ENCODE assay signal across 8 mouse cellular contexts in genomic region chr6:138139930-138140329, GRCm38 (mm10). TPM values are rescaled to one million over a fixed set of nuclear protein-coding genes. Genes with fewer than 3 reads are reported as not detected.
DNase-seq lines count a peak whose midpoint lies in the region; ATAC-seq and TF ChIP-seq lines count a peak whose summit lies in the region.

Gene Mgst1, plus strand, starts transcription at chr6:138140316.

- TF ChIP-seq POLR2A in spleen, adult 2 months (IDR thresholded peaks at IDR 0.05; ENCODE audit: low read depth, low read length): no peak
- TF ChIP-seq POLR2A in embryonic fibroblast, embryonic 13.5 days (IDR thresholded peaks at IDR 0.05; ENCODE audit: low read depth, low read length): no peak

- H3K4me2 ChIP-seq in heart, postnatal 0 days (ENCODE audit: low read depth, low read length): peak within 1 kb of the TSS; percentile 68
- H3K4me2 ChIP-seq in midbrain, postnatal 0 days (ENCODE audit: low read depth, low read length, poor library complexity, severe bottlenecking): peak within 1 kb of the TSS; percentile 79

- no peak for TF ChIP-seq EP300 in heart, postnatal 0 days (IDR thresholded peaks at IDR 0.05; ENCODE audit: low read depth)

- no peak for TF ChIP-seq CTCF in spleen, adult 2 months (IDR thresholded peaks at IDR 0.05; ENCODE audit: extremely low read depth, insufficient read depth, insufficient read length, insufficient replicate concordance)
- TF ChIP-seq CTCF in embryonic fibroblast, embryonic 13.5 days (IDR thresholded peaks at IDR 0.05; ENCODE audit: borderline replicate concordance, insufficient read depth, low read length): no peak
- no peak for TF ChIP-seq CTCF in heart, postnatal 0 days (IDR thresholded peaks at IDR 0.05; ENCODE audit: low read depth)
- no peak for TF ChIP-seq CTCF in midbrain, postnatal 0 days (IDR thresholded peaks at IDR 0.05)

- H3K27me3 ChIP-seq in spleen, adult 2 months (ENCODE audit: control insufficient read depth, insufficient read depth, low read length): no peaks in the 10 kb centered on the region
- H3K27me3 ChIP-seq in heart, postnatal 0 days (ENCODE audit: control insufficient read depth, insufficient read depth, low read length): no peaks in the 10 kb centered on the region
- H3K27me3 ChIP-seq in midbrain, postnatal 0 days (ENCODE audit: insufficient read depth, low read length): 0 out of 2 replicates have a peak, but pooled peaks cover 3% of the 10 kb centered on the region

- H3K4me3 ChIP-seq in spleen, adult 2 months (ENCODE audit: extremely low read depth, insufficient read depth, insufficient read length): peak within 1 kb of the TSS; percentile 60
- peak within 1 kb of the TSS; percentile 62 for H3K4me3 ChIP-seq in embryonic fibroblast, embryonic 13.5 days (ENCODE audit: insufficient read depth, low read length)
- peak within 1 kb of the TSS; percentile 53 for H3K4me3 ChIP-seq in heart, postnatal 0 days (ENCODE audit: low read depth, low read length)
- H3K4me3 ChIP-seq in midbrain, postnatal 0 days (ENCODE audit: low read depth, low read length): peak within 1 kb of the TSS; percentile 43

- peak within 1 kb of the TSS; percentile 61 for H3K9ac ChIP-seq in heart, postnatal 0 days (replicated peaks; ENCODE audit: low read depth, low read length)
- H3K9ac ChIP-seq in midbrain, postnatal 0 days (replicated peaks; ENCODE audit: low read length, poor library complexity, severe bottlenecking): peak within 1 kb of the TSS; percentile 50; the same call in 1 of the 2 replicates

- 1% methylated on average over 5 of the region's 5 CpGs for WGBS in spleen, adult 2 months
- under 1% methylated on average over 5 of the region's 5 CpGs for WGBS in heart, postnatal 0 days
- WGBS in midbrain, postnatal 0 days: 4% methylated on average over 5 of the region's 5 CpGs

- peak within 1 kb of the TSS; percentile 18; the same call in 1 of the 2 replicates for H3K27ac ChIP-seq in spleen, adult 2 months (ENCODE audit: insufficient read depth, low read length)
- H3K27ac ChIP-seq in embryonic fibroblast, embryonic 13.5 days (ENCODE audit: insufficient read depth, low read length): peak within 1 kb of the TSS; percentile 91
- peak within 1 kb of the TSS; percentile 68 for H3K27ac ChIP-seq in heart, postnatal 0 days (ENCODE audit: low read depth)
- no peak within 1 kb of the TSS for H3K27ac ChIP-seq in midbrain, postnatal 0 days (ENCODE audit: low read depth, low read length)

- no peak for DNase-seq in spleen, adult 2 months (ENCODE audit: low read depth in 1 of 2, low spot score in 2 of 2)
- no peak for DNase-seq in spleen, postnatal 10 days (ENCODE audit: low spot score in 2 of 2)
- DNase-seq in heart, postnatal 0 days (ENCODE audit: low spot score): peak; percentile 36
- DNase-seq in liver: peak; percentile 34
- no peak for DNase-seq in midbrain, postnatal 0 days (ENCODE audit: low spot score)
- no peak for DNase-seq in urinary bladder, adult 18-20 months (ENCODE audit: low spot score in 2 of 2)
- DNase-seq in testis, postnatal 10 days (ENCODE audit: low spot score): no peak

- ATAC-seq in heart, postnatal 0 days (ENCODE audit: insufficient read depth, low read depth): 0 out of 2 replicates have a peak, but pooled peaks have one; percentile 33
- ATAC-seq in midbrain, postnatal 0 days (ENCODE audit: low FRiP score): no peak

- no peaks in the 10 kb centered on the region for H3K9me3 ChIP-seq in heart, postnatal 0 days (replicated peaks; ENCODE audit: control insufficient read depth, low read length)
- H3K9me3 ChIP-seq in midbrain, postnatal 0 days (ENCODE audit: low read length): no peaks in the 10 kb centered on the region

- H3K4me1 ChIP-seq in spleen, adult 2 months (ENCODE audit: control insufficient read depth, insufficient read depth, insufficient read length): no peaks in the 10 kb centered on the region
- H3K4me1 ChIP-seq in embryonic fibroblast, embryonic 13.5 days (ENCODE audit: control insufficient read depth, insufficient read depth, low read length): no peaks in the 10 kb centered on the region; the same call in none of the 2 replicates
- H3K4me1 ChIP-seq in heart, postnatal 0 days (ENCODE audit: control insufficient read depth, insufficient read depth): peaks cover 8% of the 10 kb centered on the region; the same call in 1 of the 2 replicates
- H3K4me1 ChIP-seq in midbrain, postnatal 0 days (ENCODE audit: insufficient read depth, low read length): no peaks in the 10 kb centered on the region

- no peaks in the 10 kb centered on the region for H3K36me3 ChIP-seq in spleen, adult 2 months (ENCODE audit: control insufficient read depth, insufficient read depth, low read length)
- H3K36me3 ChIP-seq in heart, postnatal 0 days (replicated peaks; ENCODE audit: control insufficient read depth, insufficient read depth, low read length): no peaks in the 10 kb centered on the region
- no peaks in the 10 kb centered on the region for H3K36me3 ChIP-seq in midbrain, postnatal 0 days (ENCODE audit: insufficient read depth, low read length)

RNA-seq across cellular contexts. Expression of gene Mgst1, which starts in this region (rescaled TPM):
- polyA plus RNA-seq in spleen, adult 2 months (2012; rRNA removed): 37.7 and 45.4 TPM in 2 replicates
- polyA plus RNA-seq in embryonic fibroblast, embryonic 13.5 days (2011; ENCODE audit: insufficient read length, low read depth, missing spikeins): 75.6 and 101 TPM in 2 replicates
- 62.2 and 89.9 TPM in 2 replicates for total RNA-seq in heart, postnatal 0 days (2014; rRNA removed; ENCODE audit: low replicate concordance)
- 117 and 143 TPM in 2 replicates for polyA plus RNA-seq in heart, postnatal 0 days (2015; fragmentation: Nextera tagmentation; extraction: Ambion mirVana)
- 36.6 and 40.3 TPM in 2 replicates for total RNA-seq in midbrain, postnatal 0 days (2014; rRNA removed)
- polyA plus RNA-seq in midbrain, postnatal 0 days (2015; fragmentation: Nextera tagmentation; extraction: Ambion mirVana): 100 and 114 TPM in 2 replicates

Comparison
In these comparisons a context has a peak if more than half of its experiments do, and no peak if none do; other contexts are left out.
1. DNase-seq: peak in heart, postnatal 0 days (single experiment) and liver (single experiment); none in spleen, adult 2 months (0 of 2), spleen, postnatal 10 days (0 of 2), midbrain, postnatal 0 days (single experiment), urinary bladder, adult 18-20 months (0 of 2) and testis, postnatal 10 days (single experiment).
2. Peak in every context shown above with its lines, with median percentiles within 50 percentile points of each other: H3K4me3 ChIP-seq.